Mouse (Mus musculus): ENCODE data around the gene Ccdc7a. TPM values are rescaled to one million over a fixed set of nuclear protein-coding genes. Genes with fewer than 3 reads are reported as not detected.

Ccdc7a gene
- total and polyA plus RNA-seq, 2 experiments from 2014 or later = not detected

DNA sequence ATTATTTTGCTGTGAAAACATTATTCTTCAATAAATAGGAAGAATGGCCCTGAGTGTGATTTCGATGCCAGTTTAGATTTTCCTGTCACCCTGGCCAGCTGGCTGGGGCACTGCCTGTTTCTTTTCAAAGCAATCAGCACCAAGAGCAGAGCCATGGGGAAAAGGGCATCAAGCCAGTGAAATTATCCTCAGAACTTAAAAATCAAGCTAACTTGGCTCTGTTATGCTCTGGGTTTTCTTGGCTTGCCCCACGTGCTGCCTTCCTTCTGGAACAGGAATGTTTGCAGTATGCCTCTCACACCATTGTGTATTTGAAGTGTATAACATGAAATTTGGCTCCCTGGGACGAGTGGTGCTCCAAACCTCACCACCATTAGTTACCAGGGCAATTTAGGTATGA is 182.6 kb downstream of the Ccdc7a start:
- Histone ChIP-seq H3K27me3 (ENCODE audit: control insufficient read depth, insufficient read depth, low read length) (no peaks in the 10 kb centered on the region), H3K9ac (replicated peaks; ENCODE audit: low read depth, low read length) (no peak overlapping the region), H3K36me3 (replicated peaks; ENCODE audit: control insufficient read depth, insufficient read depth, low read length) (no peaks in the 10 kb centered on the region), H3K9me3 (replicated peaks; ENCODE audit: control insufficient read depth, low read length) (no peaks in the 10 kb centered on the region), H3K4me1 (ENCODE audit: control insufficient read depth, insufficient read depth) (no peaks in the 10 kb centered on the region), H3K27ac (ENCODE audit: low read depth) (no peak overlapping the region), H3K4me3 (ENCODE audit: low read depth, low read length) (no peak overlapping the region), H3K4me2 (ENCODE audit: low read depth, low read length) (no peak overlapping the region)
- ATAC-seq (ENCODE audit: insufficient read depth, low read depth) (no peak), DNase-seq (ENCODE audit: low spot score) (no peak)
- 36% methylated on average over 3 of the region's 3 CpGs for WGBS
- TF ChIP-seq CTCF (IDR thresholded peaks at IDR 0.05; ENCODE audit: low read depth) = no peak
- TF ChIP-seq EP300 (IDR thresholded peaks at IDR 0.05; ENCODE audit: low read depth) = no peak

DNA sequence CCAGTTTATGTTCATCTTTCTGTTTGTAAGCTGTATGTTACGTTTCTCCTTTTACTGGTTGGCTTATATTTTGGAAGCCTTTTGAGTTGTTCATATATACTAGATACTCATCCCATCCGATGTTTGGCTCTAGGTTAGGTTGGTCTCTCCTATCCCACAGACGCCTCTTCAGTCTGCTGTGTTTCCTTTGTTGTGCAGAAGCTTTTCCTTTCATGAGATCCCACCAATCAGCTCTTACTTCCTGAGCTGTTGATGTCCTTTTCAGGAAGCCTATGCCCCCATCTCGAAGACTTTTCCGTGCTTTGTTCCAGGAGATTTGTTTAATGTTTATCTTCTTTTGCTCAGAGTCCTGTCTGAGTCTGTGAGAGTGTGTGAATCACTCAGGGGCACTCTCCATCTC is 221.6 kb downstream of the Ccdc7a start:
- no peak for ATAC-seq (ENCODE audit: insufficient read depth, low read depth)
- H3K4me3 ChIP-seq (ENCODE audit: low read depth, low read length) = no peak overlapping the region
- DNase-seq (ENCODE audit: low spot score) = no peak
- H3K9ac ChIP-seq (replicated peaks; ENCODE audit: low read depth, low read length) = no peak overlapping the region
- no peak for TF ChIP-seq EP300 (IDR thresholded peaks at IDR 0.05; ENCODE audit: low read depth)
- TF ChIP-seq CTCF (IDR thresholded peaks at IDR 0.05; ENCODE audit: low read depth) = no peak
- H3K36me3 ChIP-seq (replicated peaks; ENCODE audit: control insufficient read depth, insufficient read depth, low read length) = no peaks in the 10 kb centered on the region
- no peaks in the 10 kb centered on the region for H3K27me3 ChIP-seq (ENCODE audit: control insufficient read depth, insufficient read depth, low read length)
- WGBS = 38% methylated on average over 5 of the region's 5 CpGs
- no peaks in the 10 kb centered on the region for H3K9me3 ChIP-seq (replicated peaks; ENCODE audit: control insufficient read depth, low read length)
- no peaks in the 10 kb centered on the region for H3K4me1 ChIP-seq (ENCODE audit: control insufficient read depth, insufficient read depth)
- no peak overlapping the region for H3K4me2 ChIP-seq (ENCODE audit: low read depth, low read length)
- no peak overlapping the region for H3K27ac ChIP-seq (ENCODE audit: low read depth)

DNA sequence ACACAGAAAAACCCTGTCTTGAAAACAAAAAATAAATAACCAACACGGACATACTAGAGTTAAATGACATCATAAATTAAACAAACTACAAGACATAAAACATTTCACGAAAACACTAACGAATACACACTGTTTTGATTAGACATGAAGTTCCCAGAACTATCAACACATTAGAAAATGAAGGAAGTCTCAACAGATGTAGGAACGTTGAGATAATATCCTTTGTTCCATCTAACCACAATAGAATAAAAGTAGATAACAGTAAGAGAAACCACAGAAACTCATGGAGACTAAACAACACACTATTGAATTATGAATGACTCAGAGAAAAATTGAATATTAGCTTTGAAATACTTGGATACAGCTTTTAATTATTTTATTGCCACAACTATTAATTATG is 252.8 kb downstream of the Ccdc7a start:
- TF ChIP-seq CTCF (IDR thresholded peaks at IDR 0.05; ENCODE audit: low read depth) (no peak), EP300 (IDR thresholded peaks at IDR 0.05; ENCODE audit: low read depth) (no peak)
- Histone ChIP-seq H3K4me1 (ENCODE audit: control insufficient read depth, insufficient read depth) (no peaks in the 10 kb centered on the region), H3K9ac (replicated peaks; ENCODE audit: low read depth, low read length) (no peak overlapping the region), H3K36me3 (replicated peaks; ENCODE audit: control insufficient read depth, insufficient read depth, low read length) (no peaks in the 10 kb centered on the region), H3K4me3 (ENCODE audit: low read depth, low read length) (no peak overlapping the region), H3K27me3 (ENCODE audit: control insufficient read depth, insufficient read depth, low read length) (no peaks in the 10 kb centered on the region), H3K27ac (ENCODE audit: low read depth) (no peak overlapping the region), H3K9me3 (replicated peaks; ENCODE audit: control insufficient read depth, low read length) (no peaks in the 10 kb centered on the region), H3K4me2 (ENCODE audit: low read depth, low read length) (no peak overlapping the region)
- DNase-seq (ENCODE audit: low spot score) (no peak), ATAC-seq (ENCODE audit: insufficient read depth, low read depth) (no peak)
- 62% methylated on average over 4 of the region's 4 CpGs for WGBS

DNA sequence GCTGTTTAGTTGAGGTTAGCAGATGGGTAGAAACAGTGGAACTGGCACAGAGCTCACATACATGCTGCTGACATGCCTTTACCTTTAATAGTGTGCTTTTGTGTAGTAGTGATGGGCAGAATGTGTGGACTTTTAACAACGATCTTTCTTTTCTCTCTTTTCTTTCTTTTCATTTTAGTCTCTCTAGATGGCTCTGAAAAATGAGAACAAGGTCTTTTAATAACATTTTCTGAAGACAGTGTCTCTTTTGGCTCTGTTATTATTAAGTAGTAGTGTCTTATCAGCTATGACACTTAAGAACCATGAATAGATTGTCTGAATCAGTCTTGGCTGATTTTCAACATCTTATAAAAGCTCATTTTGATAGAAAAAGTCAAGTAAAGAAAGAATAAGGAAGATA is 266.7 kb downstream of the Ccdc7a start, which contains the start of gene Gm3952:
Gm3952 (minus strand) TSS at position 101 of the 400 bp plus-strand sequence.
- no peak within 1 kb of the TSS for H3K27ac ChIP-seq (ENCODE audit: low read depth)
- H3K4me2 ChIP-seq (ENCODE audit: low read depth, low read length) = no peak within 1 kb of the TSS
- no peaks in the 10 kb centered on the region for H3K27me3 ChIP-seq (ENCODE audit: control insufficient read depth, insufficient read depth, low read length)
- WGBS = 76% methylated on average over 1 of the region's 1 CpGs
- no peak within 1 kb of the TSS for H3K4me3 ChIP-seq (ENCODE audit: low read depth, low read length)
- no peaks in the 10 kb centered on the region for H3K4me1 ChIP-seq (ENCODE audit: control insufficient read depth, insufficient read depth)
- H3K9me3 ChIP-seq (replicated peaks; ENCODE audit: control insufficient read depth, low read length) = no peaks in the 10 kb centered on the region
- no peak for DNase-seq (ENCODE audit: low spot score)
- TF ChIP-seq CTCF (IDR thresholded peaks at IDR 0.05; ENCODE audit: low read depth) (no peak), EP300 (IDR thresholded peaks at IDR 0.05; ENCODE audit: low read depth) (no peak)
- no peak for ATAC-seq (ENCODE audit: insufficient read depth, low read depth)
- no peaks in the 10 kb centered on the region for H3K36me3 ChIP-seq (replicated peaks; ENCODE audit: control insufficient read depth, insufficient read depth, low read length)
- H3K9ac ChIP-seq (replicated peaks; ENCODE audit: low read depth, low read length) = no peak within 1 kb of the TSS

DNA sequence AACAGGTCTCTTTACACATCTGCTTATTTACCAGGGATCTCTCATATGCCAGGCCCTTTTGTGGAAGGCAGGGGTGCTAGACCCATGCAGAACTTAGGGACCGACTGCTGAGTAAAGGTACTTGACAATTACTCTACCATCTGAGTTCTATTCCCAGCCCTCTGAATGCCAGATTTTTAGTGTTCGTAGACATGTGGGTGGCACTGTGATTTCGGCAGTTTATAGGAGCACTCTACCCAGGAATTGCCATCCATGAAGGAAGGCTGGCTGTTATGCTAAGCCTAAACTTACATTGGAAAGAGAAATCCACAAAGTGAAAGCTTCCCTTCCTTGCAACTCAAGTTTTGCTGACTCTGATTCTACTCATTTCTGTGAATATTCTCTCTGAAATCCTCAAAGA is 329.6 kb downstream of the Ccdc7a start:
- H3K4me1 ChIP-seq (ENCODE audit: control insufficient read depth, insufficient read depth) = no peaks in the 10 kb centered on the region
- no peak for TF ChIP-seq CTCF (IDR thresholded peaks at IDR 0.05; ENCODE audit: low read depth)
- TF ChIP-seq EP300 (IDR thresholded peaks at IDR 0.05; ENCODE audit: low read depth) = no peak
- no peaks in the 10 kb centered on the region for H3K9me3 ChIP-seq (replicated peaks; ENCODE audit: control insufficient read depth, low read length)
- H3K27me3 ChIP-seq (ENCODE audit: control insufficient read depth, insufficient read depth, low read length) = no peaks in the 10 kb centered on the region
- ATAC-seq (ENCODE audit: insufficient read depth, low read depth) (no peak), DNase-seq (ENCODE audit: low spot score) (no peak)
- H3K27ac ChIP-seq (ENCODE audit: low read depth) = no peak overlapping the region
- H3K4me3 ChIP-seq (ENCODE audit: low read depth, low read length) = no peak overlapping the region
- H3K36me3 ChIP-seq (replicated peaks; ENCODE audit: control insufficient read depth, insufficient read depth, low read length) = peaks cover 60% of the 10 kb centered on the region
- H3K9ac ChIP-seq (replicated peaks; ENCODE audit: low read depth, low read length) = no peak overlapping the region
- H3K4me2 ChIP-seq (ENCODE audit: low read depth, low read length) = no peak overlapping the region
- WGBS = 97% methylated on average over 3 of the region's 3 CpGs

DNA sequence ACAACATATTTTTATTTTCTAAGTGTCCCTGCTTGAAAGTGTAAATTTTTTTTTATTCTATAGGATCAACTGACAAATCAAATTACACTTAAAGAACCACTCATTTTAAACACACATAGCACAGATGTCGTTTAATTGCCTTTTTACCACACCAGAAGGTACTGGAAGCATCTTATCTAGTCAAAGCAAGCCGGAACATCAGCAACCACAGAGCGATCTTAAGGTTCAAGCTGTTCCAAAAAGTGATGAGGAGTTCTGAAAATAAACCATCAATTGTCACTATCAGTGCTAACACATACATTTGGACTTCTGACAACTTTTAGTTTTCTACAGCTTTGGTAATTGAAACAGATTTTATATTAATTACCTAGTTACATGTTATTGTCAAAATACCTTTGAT is 331.2 kb downstream of the Ccdc7a start:
- H3K9ac ChIP-seq (replicated peaks; ENCODE audit: low read depth, low read length) = no peak overlapping the region
- DNase-seq (ENCODE audit: low spot score) (no peak), ATAC-seq (ENCODE audit: insufficient read depth, low read depth) (no peak)
- TF ChIP-seq EP300 (IDR thresholded peaks at IDR 0.05; ENCODE audit: low read depth) = no peak
- H3K27me3 ChIP-seq (ENCODE audit: control insufficient read depth, insufficient read depth, low read length) = no peaks in the 10 kb centered on the region
- WGBS = 91% methylated on average over 3 of the region's 3 CpGs
- no peak overlapping the region for H3K27ac ChIP-seq (ENCODE audit: low read depth)
- no peaks in the 10 kb centered on the region for H3K4me1 ChIP-seq (ENCODE audit: control insufficient read depth, insufficient read depth)
- H3K4me3 ChIP-seq (ENCODE audit: low read depth, low read length) = no peak overlapping the region
- peaks cover 72% of the 10 kb centered on the region for H3K36me3 ChIP-seq (replicated peaks; ENCODE audit: control insufficient read depth, insufficient read depth, low read length)
- H3K9me3 ChIP-seq (replicated peaks; ENCODE audit: control insufficient read depth, low read length) = no peaks in the 10 kb centered on the region
- no peak overlapping the region for H3K4me2 ChIP-seq (ENCODE audit: low read depth, low read length)

Data from heart, postnatal 0 days (tissue).